11 mouse cellular contexts compared by ENCODE assay signal in genomic region chr2:35689881-35690280, GRCm38 (mm10).
A peak's percentile ranks its signal among the peaks of the same experiment; 100 is the strongest.
DNase-seq lines count a peak whose midpoint lies in the region; ATAC-seq and TF ChIP-seq lines count a peak whose summit lies in the region.
"Had no signal": no experiment of that assay in that cellular context is flagged by ENCODE, and none has a peak within 500 bp of the region (broad histone marks: within the 10 kb centered on the region; RNA-seq: fewer than 3 reads in every experiment).

No protein-coding gene starts in this region.

- no peak overlapping the region for H3K9ac ChIP-seq in heart, adult 2 months (ENCODE audit: low read depth, low read length)
- H3K9ac ChIP-seq in liver, embryonic 11.5 days (ENCODE audit: low read depth, low read length) = no peak overlapping the region

- H3K36me3 ChIP-seq in heart, adult 2 months (ENCODE audit: control insufficient read depth, insufficient read depth, low read length) = no peaks in the 10 kb centered on the region
- no peaks in the 10 kb centered on the region for H3K36me3 ChIP-seq in liver, embryonic 11.5 days (ENCODE audit: control insufficient read depth, insufficient read depth, low read length)

- no peaks in the 10 kb centered on the region for H3K27me3 ChIP-seq in heart, adult 2 months (ENCODE audit: control insufficient read depth, insufficient read depth, low read length)
- no peaks in the 10 kb centered on the region for H3K27me3 ChIP-seq in liver, embryonic 11.5 days (replicated peaks; ENCODE audit: control insufficient read depth, insufficient read depth, low read length)

- no peak for TF ChIP-seq CTCF in heart, adult 2 months (IDR thresholded peaks at IDR 0.05)
- TF ChIP-seq CTCF in embryonic fibroblast, embryonic 13.5 days (IDR thresholded peaks at IDR 0.05; ENCODE audit: borderline replicate concordance, insufficient read depth, low read length) = no peak

- H3K27ac ChIP-seq in heart, adult 2 months = peak overlapping the region; percentile 67
- H3K27ac ChIP-seq in liver, embryonic 11.5 days (ENCODE audit: low read depth, low read length) = peak overlapping the region; percentile 6; the same call in 1 of the 2 replicates
- H3K27ac ChIP-seq in embryonic fibroblast, embryonic 13.5 days (ENCODE audit: insufficient read depth, low read length) = peak overlapping the region; percentile 60; the same call in 1 of the 2 replicates

- H3K79me2 ChIP-seq in heart, adult 2 months (replicated peaks; ENCODE audit: control insufficient read depth, insufficient read depth, low read length) = peaks cover 14% of the 10 kb centered on the region

- no peak for TF ChIP-seq POLR2A in heart, adult 2 months (IDR thresholded peaks at IDR 0.05; ENCODE audit: insufficient read depth, low read depth, low read length)
- TF ChIP-seq POLR2A in embryonic fibroblast, embryonic 13.5 days (IDR thresholded peaks at IDR 0.05; ENCODE audit: low read depth, low read length) = no peak

- DNase-seq in heart, adult 2 months = no peak
- no peak for DNase-seq in heart, postnatal 10 days
- no peak for DNase-seq in liver, embryonic 11.5 days (ENCODE audit: low spot score)
- no peak for DNase-seq in liver
- DNase-seq in retina, postnatal 1 day = no peak
- DNase-seq: adrenal gland, postnatal 14 days; cerebellum, adult 8-10 months; left cerebral cortex, postnatal 4 days had no signal

- intact Hi-C loops in heart, adult 2 months (cut with DNase I) = no loop called here
- intact Hi-C loops in heart, postnatal 10 days (cut with DNase I) = no loop called here

- peaks cover 55% of the 10 kb centered on the region for H3K4me1 ChIP-seq in heart, adult 2 months (ENCODE audit: control insufficient read depth, insufficient read depth, low read length)
- peaks cover 56% of the 10 kb centered on the region for H3K4me1 ChIP-seq in liver, embryonic 11.5 days (replicated peaks; ENCODE audit: control insufficient read depth, insufficient read depth, low read length)
- peaks cover 14% of the 10 kb centered on the region for H3K4me1 ChIP-seq in embryonic fibroblast, embryonic 13.5 days (ENCODE audit: control insufficient read depth, insufficient read depth, low read length)

- no peak overlapping the region for H3K4me3 ChIP-seq in heart, adult 2 months
- H3K4me3 ChIP-seq in liver, embryonic 11.5 days (ENCODE audit: low read depth, low read length) = no peak overlapping the region
- H3K4me3 ChIP-seq in embryonic fibroblast, embryonic 13.5 days (ENCODE audit: insufficient read depth, low read length) = no peak overlapping the region

- TF ChIP-seq EP300 in heart, adult 2 months (IDR thresholded peaks at IDR 0.05; ENCODE audit: insufficient read depth, low read depth, low read length) = no peak

- H3K9me3 ChIP-seq in liver, embryonic 11.5 days (ENCODE audit: control insufficient read depth, low read length) = no peaks in the 10 kb centered on the region

- no peak for ATAC-seq in liver, embryonic 11.5 days (replicated peaks; ENCODE audit: low FRiP score)
- peak; percentile 53 for ATAC-seq in megakaryocyte, adult 5-6 weeks (ENCODE audit: poor library complexity, severe bottlenecking)
- no peak for ATAC-seq in megakaryocyte progenitor cell, adult 5-6 weeks (replicated peaks; ENCODE audit: poor library complexity)

- no peak overlapping the region for H3K4me2 ChIP-seq in liver, embryonic 11.5 days

- WGBS in heart, adult 2 months = 33% methylated on average over 2 of the region's 2 CpGs
- 66% methylated on average over 2 of the region's 2 CpGs for WGBS in liver, embryonic 11.5 days

Comparison
In these comparisons a context has a peak if more than half of its experiments do, and no peak if none do; other contexts are left out.
1. H3K27ac ChIP-seq: peak in every context shown above with its lines; median percentile 67 in heart, adult 2 months; 60 in embryonic fibroblast, embryonic 13.5 days; 6 in liver, embryonic 11.5 days.